Mouse (Mus musculus) heart, postnatal 0 days (tissue): Measurements from ENCODE around the gene Ehd1.

Source experiments
- CTCF ChIP-seq: IDR thresholded peaks from 2 replicates; pipeline ENCODE4 v1.5.1; 2016; ENCODE audit warnings: antibody characterized with exemption, control low read depth, low read depth
- EP300 ChIP-seq: IDR thresholded peaks from 2 replicates; pipeline ENCODE4 v1.6.1; 2016; ENCODE audit warnings: antibody characterized with exemption, low read depth

DNA sequence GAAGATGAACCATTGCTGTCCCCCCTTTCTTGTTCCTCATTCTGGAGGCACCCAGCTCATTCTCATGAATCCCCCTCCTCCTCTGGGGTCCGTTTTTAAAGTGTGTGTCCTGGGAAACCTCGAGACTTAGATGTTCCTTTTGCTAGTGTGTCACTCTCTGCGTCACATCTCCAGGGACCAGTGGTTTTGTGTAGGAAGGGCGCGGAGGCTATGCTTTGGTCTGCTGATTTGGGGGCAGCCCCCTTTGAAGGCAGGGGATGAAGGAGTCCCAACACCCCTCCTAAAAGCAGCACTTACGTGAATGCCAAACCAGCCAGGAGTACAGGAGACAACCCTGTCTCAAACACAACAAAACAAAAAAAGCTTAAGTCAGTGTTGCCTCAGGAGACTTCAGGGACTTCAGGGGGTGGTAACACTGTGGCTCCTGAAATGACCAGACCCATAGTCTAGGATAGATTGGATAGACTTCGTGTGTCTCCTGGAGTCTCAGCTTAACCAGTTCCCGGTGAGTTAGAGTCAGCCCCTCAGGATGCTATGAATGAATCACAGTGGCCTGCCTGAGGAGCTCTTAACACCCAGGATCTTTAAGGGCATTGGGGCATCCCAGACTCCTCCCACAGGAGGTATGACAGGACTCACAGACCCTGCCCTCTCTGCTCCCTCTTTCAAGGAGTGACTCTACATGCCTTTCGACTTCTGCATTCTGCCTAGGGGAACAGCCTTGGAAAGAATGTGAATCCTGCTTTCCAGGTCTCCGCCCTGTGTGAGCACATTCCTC lies 1.3 kb downstream of the Ehd1 start:
- TF ChIP-seq CTCF (no peak), EP300 (no peak)
